20 mouse cellular contexts compared by ENCODE assay signal in genomic region chr2:34896821-34897460, GRCm38 (mm10). TPM values are rescaled to one million over a fixed set of nuclear protein-coding genes. Genes with fewer than 3 reads are reported as not detected.
DNase-seq lines count a peak whose midpoint lies in the region; ATAC-seq lines count a peak whose summit lies in the region.
"Had no signal": no experiment of that assay in that cellular context is flagged by ENCODE, and none has a peak within 500 bp of the region (broad histone marks: within the 10 kb centered on the region; RNA-seq: fewer than 3 reads in every experiment).

No protein-coding gene starts in this region.

- no peaks in the 10 kb centered on the region for H3K9me3 ChIP-seq in midbrain, embryonic 11.5 days (ENCODE audit: control insufficient read depth, low read length)
- no peaks in the 10 kb centered on the region for H3K9me3 ChIP-seq in midbrain, embryonic 14.5 days (ENCODE audit: control insufficient read depth, low read length)
- no peaks in the 10 kb centered on the region for H3K9me3 ChIP-seq in hindbrain, embryonic 14.5 days (ENCODE audit: control insufficient read depth, low read length)
- H3K9me3 ChIP-seq: embryonic facial prominence, embryonic 10.5 days; forebrain, embryonic 13.5 days; heart, embryonic 13.5 days had no signal

- H3K27ac ChIP-seq in midbrain, embryonic 11.5 days (ENCODE audit: low read depth, low read length) = no peak overlapping the region
- no peak overlapping the region for H3K27ac ChIP-seq in midbrain, embryonic 14.5 days (replicated peaks; ENCODE audit: low read depth, low read length)
- no peak overlapping the region for H3K27ac ChIP-seq in hindbrain, embryonic 14.5 days
- H3K27ac ChIP-seq: embryonic facial prominence, embryonic 10.5 days; forebrain, embryonic 13.5 days; heart, embryonic 13.5 days had no signal

- H3K4me3 ChIP-seq in midbrain, embryonic 11.5 days (ENCODE audit: low read depth, low read length) = no peak overlapping the region
- no peak overlapping the region for H3K4me3 ChIP-seq in midbrain, embryonic 14.5 days (replicated peaks; ENCODE audit: low read depth, low read length)
- no peak overlapping the region for H3K4me3 ChIP-seq in hindbrain, embryonic 14.5 days (replicated peaks; ENCODE audit: low read length)
- H3K4me3 ChIP-seq: embryonic facial prominence, embryonic 10.5 days; forebrain, embryonic 13.5 days; heart, embryonic 13.5 days had no signal

- no peaks in the 10 kb centered on the region for H3K36me3 ChIP-seq in midbrain, embryonic 11.5 days (ENCODE audit: control insufficient read depth, insufficient read depth, low read length)
- H3K36me3 ChIP-seq in midbrain, embryonic 14.5 days (ENCODE audit: control insufficient read depth, insufficient read depth, low read length) = no peaks in the 10 kb centered on the region
- no peaks in the 10 kb centered on the region for H3K36me3 ChIP-seq in hindbrain, embryonic 14.5 days (replicated peaks; ENCODE audit: control insufficient read depth, insufficient read depth)
- H3K36me3 ChIP-seq: embryonic facial prominence, embryonic 10.5 days had no signal

- H3K4me1 ChIP-seq in midbrain, embryonic 11.5 days (ENCODE audit: control insufficient read depth, insufficient read depth, low read length) = no peaks in the 10 kb centered on the region
- no peaks in the 10 kb centered on the region for H3K4me1 ChIP-seq in midbrain, embryonic 14.5 days (ENCODE audit: control insufficient read depth, insufficient read depth, low read length)
- no peaks in the 10 kb centered on the region for H3K4me1 ChIP-seq in hindbrain, embryonic 14.5 days (replicated peaks; ENCODE audit: control insufficient read depth, insufficient read depth, low read length)
- H3K4me1 ChIP-seq: forebrain, embryonic 13.5 days; heart, embryonic 13.5 days had no signal

- no peak for ATAC-seq in midbrain, embryonic 11.5 days (ENCODE audit: low FRiP score)
- ATAC-seq in midbrain, embryonic 14.5 days (ENCODE audit: low FRiP score, low TSS enrichment) = no peak
- no peak for ATAC-seq in hindbrain, embryonic 14.5 days (ENCODE audit: low FRiP score)
- ATAC-seq: activated CD4-positive, CD25-positive, alpha-beta regulatory T cell, adult 4 months; forebrain, embryonic 13.5 days; forebrain, postnatal 0 days; hindbrain, embryonic 16.5 days; inflammation-experienced regulatory T-cells, adult 6 months; Patski had no signal

- H3K9ac ChIP-seq in midbrain, embryonic 11.5 days (ENCODE audit: low read length) = no peak overlapping the region
- no peak overlapping the region for H3K9ac ChIP-seq in midbrain, embryonic 14.5 days (replicated peaks; ENCODE audit: low read length)
- H3K9ac ChIP-seq in hindbrain, embryonic 14.5 days = no peak overlapping the region
- H3K9ac ChIP-seq: forebrain, embryonic 13.5 days; forebrain, postnatal 0 days; heart, embryonic 13.5 days had no signal

- WGBS in midbrain, embryonic 11.5 days = 88% methylated on average over 17 of the region's 17 CpGs
- WGBS in midbrain, embryonic 14.5 days = 88% methylated on average over 17 of the region's 17 CpGs
- WGBS in hindbrain, embryonic 14.5 days = 86% methylated on average over 17 of the region's 17 CpGs

- no peak overlapping the region for H3K4me2 ChIP-seq in midbrain, embryonic 11.5 days
- H3K4me2 ChIP-seq in midbrain, embryonic 14.5 days (ENCODE audit: low read length) = no peak overlapping the region
- H3K4me2 ChIP-seq in hindbrain, embryonic 14.5 days (replicated peaks) = no peak overlapping the region
- H3K4me2 ChIP-seq: forebrain, embryonic 13.5 days; heart, embryonic 13.5 days had no signal

- intact Hi-C loops in left cerebral cortex, postnatal 14 days (cut with DNase I) = no loop called here

- peak; percentile 47 to 57 for DNase-seq in cerebellum, adult 18-20 months
- DNase-seq in cerebellum, adult 8-10 months = no peak
- peak; percentile 57 for DNase-seq in midbrain, embryonic 11.5 days (ENCODE audit: low spot score, missing footprints)
- DNase-seq in midbrain, embryonic 14.5 days = no peak
- peak; percentile 73 to 78 for DNase-seq in cerebellum, postnatal 10 days
- DNase-seq in left cerebral cortex, postnatal 14 days (ENCODE audit: low spot score in 2 of 2) = no peak
- DNase-seq in hindbrain, embryonic 14.5 days (ENCODE audit: low spot score) = no peak
- DNase-seq: adrenal gland, postnatal 25 days; forebrain, postnatal 0 days; gastrocnemius, postnatal 14 days had no signal

- H3K27me3 ChIP-seq in midbrain, embryonic 11.5 days (ENCODE audit: control insufficient read depth, insufficient read depth, low read length) = no peaks in the 10 kb centered on the region
- no peaks in the 10 kb centered on the region for H3K27me3 ChIP-seq in midbrain, embryonic 14.5 days (ENCODE audit: control insufficient read depth, insufficient read depth, low read length)
- no peaks in the 10 kb centered on the region for H3K27me3 ChIP-seq in hindbrain, embryonic 14.5 days (ENCODE audit: control insufficient read depth, insufficient read depth, low read length)
- H3K27me3 ChIP-seq: CH12.LX; forebrain, embryonic 13.5 days; heart, embryonic 13.5 days; Patski had no signal

RNA-seq across cellular contexts. Expression of gene Phf19, which starts 16.9 kb away (rescaled TPM):
- 3.9 and 4.0 TPM in 2 replicates for polyA plus RNA-seq in midbrain, embryonic 11.5 days (2014; fragmentation: Nextera tagmentation; extraction: Ambion mirVana)
- 0.93 and 1.6 TPM in 2 replicates for polyA plus RNA-seq in midbrain, embryonic 14.5 days (2014; fragmentation: Nextera tagmentation; extraction: Ambion mirVana)
- total RNA-seq in left cerebral cortex, postnatal 14 days (2021) = under 1 TPM; 0.68 to 0.82 TPM
- polyA plus RNA-seq in hindbrain, embryonic 14.5 days (2014; fragmentation: Nextera tagmentation; extraction: Ambion mirVana) = 1.8 and 4.1 TPM in 2 replicates

RNA-seq across cellular contexts. Expression of gene Psmd5, which starts 22.2 kb away (rescaled TPM):
- 122 and 129 TPM in 2 replicates for polyA plus RNA-seq in midbrain, embryonic 11.5 days (2014; fragmentation: Nextera tagmentation; extraction: Ambion mirVana)
- polyA plus RNA-seq in midbrain, embryonic 14.5 days (2014; fragmentation: Nextera tagmentation; extraction: Ambion mirVana) = 107 and 112 TPM in 2 replicates
- 10 to 100 TPM; 27.4 to 30.8 TPM for total RNA-seq in left cerebral cortex, postnatal 14 days (2021)
- polyA plus RNA-seq in hindbrain, embryonic 14.5 days (2014; fragmentation: Nextera tagmentation; extraction: Ambion mirVana) = 107 and 114 TPM in 2 replicates

RNA-seq across cellular contexts. Expression of gene Cutal, which starts 22.7 kb away (rescaled TPM):
- 0.05 and 0.11 TPM in 2 replicates for polyA plus RNA-seq in midbrain, embryonic 11.5 days (2014; fragmentation: Nextera tagmentation; extraction: Ambion mirVana)
- polyA plus RNA-seq in midbrain, embryonic 14.5 days (2014; fragmentation: Nextera tagmentation; extraction: Ambion mirVana) = 0.59 TPM in 1 of 2 replicates, not detected in the other
- under 1 TPM; 0.25 to 0.26 TPM for total RNA-seq in left cerebral cortex, postnatal 14 days (2021)
- 0.21 and 0.37 TPM in 2 replicates for polyA plus RNA-seq in hindbrain, embryonic 14.5 days (2014; fragmentation: Nextera tagmentation; extraction: Ambion mirVana)
- total RNA-seq: CH12.LX had no signal
- polyA plus RNA-seq: activated CD4-positive, CD25-positive, alpha-beta regulatory T cell, adult 4 months; embryonic facial prominence, embryonic 14.5 days; forebrain, embryonic 13.5 days; hindbrain, embryonic 11.5 days; inflammation-experienced regulatory T-cells, adult 6 months had no signal

Comparison
In these comparisons a context has a peak if more than half of its experiments do, and no peak if none do; other contexts are left out.
1. DNase-seq: peak in cerebellum, adult 18-20 months (2 of 2), midbrain, embryonic 11.5 days (single experiment) and cerebellum, postnatal 10 days (2 of 2); none in cerebellum, adult 8-10 months (single experiment), midbrain, embryonic 14.5 days (single experiment), left cerebral cortex, postnatal 14 days (0 of 2) and hindbrain, embryonic 14.5 days (single experiment).